Mouse (Mus musculus) liver, embryonic 16.5 days (tissue): ENCODE data around the gene Snx27. TPM values are rescaled to one million over a fixed set of nuclear protein-coding genes. Genes with fewer than 3 reads are reported as not detected.
A peak's percentile ranks its signal among the peaks of the same experiment; 100 is the strongest.

Source experiments
- ATAC-seq: fragments of 200-750 bp; cut with Nextera tagmentation; 2 replicates; pipeline ENCODE4 v1.8.0; 2017; ENCODE audit warnings: low read depth, mild to moderate bottlenecking, moderate number of reproducible peaks, moderate library complexity
- H3K27ac ChIP-seq: fragments of 300-500 bp; sonication (generic); 2 replicates; pipeline ENCODE4 v1.5.1; 2014; ENCODE audit warnings: mild to moderate bottlenecking, low read length
- H3K27me3 ChIP-seq: fragments of 300-500 bp; sonication (generic); 2 replicates; pipeline ENCODE4 v1.6.1; 2014; ENCODE audit warnings: low read depth, low read length, mixed read lengths; ENCODE audit not compliant: control insufficient read depth, insufficient read depth
- H3K36me3 ChIP-seq: fragments of 300-500 bp; sonication (generic); 2 replicates; pipeline ENCODE4 v1.6.1; 2014; ENCODE audit warnings: mild to moderate bottlenecking; ENCODE audit not compliant: control insufficient read depth, insufficient read depth
- H3K4me1 ChIP-seq: fragments of 300-500 bp; sonication (generic); 2 replicates; pipeline ENCODE4 v1.6.1; 2014; ENCODE audit warnings: low read depth, low read length, mixed read lengths; ENCODE audit not compliant: control insufficient read depth
- H3K4me2 ChIP-seq: fragments of 300-500 bp; sonication (generic); 2 replicates; pipeline ENCODE4 v1.6.1; 2014; ENCODE audit warnings: low read depth, low read length, mixed read lengths
- H3K4me3 ChIP-seq: fragments of 300-500 bp; sonication (generic); 2 replicates; pipeline ENCODE4 v1.5.1; 2014; ENCODE audit warnings: low read depth, mild to moderate bottlenecking, low read length
- H3K9ac ChIP-seq: fragments of 300-500 bp; sonication (generic); 2 replicates; pipeline ENCODE4 v1.6.1; 2014; ENCODE audit warnings: low read depth, low read length
- H3K9me3 ChIP-seq: fragments of 300-500 bp; sonication (generic); replicated peaks from 2 replicates; pipeline ENCODE4 v1.6.1; 2016; ENCODE audit warnings: low read length; ENCODE audit not compliant: control insufficient read depth
- WGBS: fragments of 180-500 bp; shearing (Covaris S2); extraction: QIAGEN DNeasy Blood & Tissue Kit; methylation state at CpG from one replicate; pipeline ENCODE4 v1.1.7; 2014; ENCODE audit not compliant: insufficient replicate concordance; 5-methylcytosine and 5-hydroxymethylcytosine counted together
- polyA plus RNA-seq: library from polyadenylated mRNA; unstranded; fragments of >200 nt; fragmentation: Nextera tagmentation; extraction: Ambion mirVana; gene quantifications from 2 replicates; pipeline ENCODE4 v1.2.1, GENCODE M21; 2015

Gene Snx27
- polyA plus RNA-seq, 1 experiment from 2014 or later: 12.3 TPM

GRCm38 (mm10) chr3:94485922-94486321 lies 96.6 kb downstream of the Snx27 start:
- WGBS: 63% methylated on average over 7 of the region's 7 CpGs
- no peak for ATAC-seq
- H3K27me3 ChIP-seq: peaks cover 3% of the 10 kb centered on the region; the same call in 1 of the 2 replicates
- no peaks in the 10 kb centered on the region for H3K4me1 ChIP-seq
- H3K27ac ChIP-seq: no peak overlapping the region
- H3K36me3 ChIP-seq: no peaks in the 10 kb centered on the region
- H3K4me3 ChIP-seq: no peak overlapping the region
- H3K4me2 ChIP-seq: no peak overlapping the region
- H3K9ac ChIP-seq: no peak overlapping the region
- H3K9me3 ChIP-seq: no peaks in the 10 kb centered on the region

GRCm38 (mm10) chr3:94483790-94484439 lies 98.6 kb downstream of the Snx27 start:
- Histone ChIP-seq H3K4me2 (no peak overlapping the region), H3K27ac (no peak overlapping the region), H3K27me3 (peaks cover 23% of the 10 kb centered on the region), H3K9me3 (no peaks in the 10 kb centered on the region), H3K36me3 (no peaks in the 10 kb centered on the region), H3K4me3 (no peak overlapping the region), H3K9ac (no peak overlapping the region), H3K4me1 (no peaks in the 10 kb centered on the region)
- 34% methylated on average over 20 of the region's 20 CpGs for WGBS
- no peak for ATAC-seq

GRCm38 (mm10) chr3:94482764-94483385 lies 99.6 kb downstream of the Snx27 start:
- Histone ChIP-seq H3K4me1 (no peaks in the 10 kb centered on the region; the same call in 1 of the 2 replicates), H3K27ac (no peak overlapping the region), H3K27me3 (peaks cover 30% of the 10 kb centered on the region), H3K9me3 (no peaks in the 10 kb centered on the region), H3K9ac (no peak overlapping the region), H3K4me3 (no peak overlapping the region), H3K36me3 (no peaks in the 10 kb centered on the region), H3K4me2 (no peak overlapping the region)
- 66% methylated on average over 17 of the region's 17 CpGs for WGBS
- no peak for ATAC-seq

GRCm38 (mm10) chr3:94481429-94481828 lies 101.1 kb downstream of the Snx27 start:
- H3K9ac ChIP-seq: no peak overlapping the region
- H3K4me1 ChIP-seq: no peaks in the 10 kb centered on the region; the same call in 1 of the 2 replicates
- no peak overlapping the region for H3K27ac ChIP-seq
- no peaks in the 10 kb centered on the region for H3K36me3 ChIP-seq
- no peaks in the 10 kb centered on the region for H3K9me3 ChIP-seq
- H3K4me2 ChIP-seq: no peak overlapping the region
- no peak for ATAC-seq
- peaks cover 30% of the 10 kb centered on the region for H3K27me3 ChIP-seq
- H3K4me3 ChIP-seq: no peak overlapping the region
- 46% methylated on average over 4 of the region's 4 CpGs for WGBS

GRCm38 (mm10) chr3:94480291-94480884 lies 102.1 kb downstream of the Snx27 start, which contains the start of gene Riiad1:
TSS of gene Riiad1 (minus strand) at chr3:94480341.
- no peak for ATAC-seq
- no peak within 1 kb of the TSS for H3K9ac ChIP-seq
- WGBS: 14% methylated on average over 16 of the region's 16 CpGs
- H3K4me2 ChIP-seq: no peak within 1 kb of the TSS
- no peak within 1 kb of the TSS for H3K27ac ChIP-seq
- no peak within 1 kb of the TSS for H3K4me3 ChIP-seq
- peaks cover 30% of the 10 kb centered on the region for H3K27me3 ChIP-seq
- no peaks in the 10 kb centered on the region; the same call in 1 of the 2 replicates for H3K4me1 ChIP-seq
- no peaks in the 10 kb centered on the region for H3K36me3 ChIP-seq
- no peaks in the 10 kb centered on the region for H3K9me3 ChIP-seq

GRCm38 (mm10) chr3:94479564-94479963 lies 103.0 kb downstream of the Snx27 start:
- ATAC-seq: no peak

GRCm38 (mm10) chr3:94478591-94479169 lies 103.8 kb downstream of the Snx27 start:
- Histone ChIP-seq H3K9ac (no peak overlapping the region), H3K36me3 (no peaks in the 10 kb centered on the region), H3K4me3 (no peak overlapping the region), H3K4me2 (no peak overlapping the region; the same call in 1 of the 2 replicates), H3K4me1 (no peaks in the 10 kb centered on the region; the same call in 1 of the 2 replicates), H3K27ac (no peak overlapping the region), H3K27me3 (peaks cover 30% of the 10 kb centered on the region), H3K9me3 (no peaks in the 10 kb centered on the region)
- no peak for ATAC-seq
- 15% methylated on average over 9 of the region's 9 CpGs for WGBS

More at GRCm38 (mm10) chr3:94479564-94479963, 103.0 kb downstream of the Snx27 start:
- 5% methylated on average over 11 of the region's 11 CpGs for WGBS
- H3K27me3 ChIP-seq: peaks cover 30% of the 10 kb centered on the region
- H3K9me3 ChIP-seq: no peaks in the 10 kb centered on the region
- no peaks in the 10 kb centered on the region for H3K36me3 ChIP-seq
- H3K27ac ChIP-seq: no peak overlapping the region
- no peaks in the 10 kb centered on the region; the same call in 1 of the 2 replicates for H3K4me1 ChIP-seq
- H3K4me3 ChIP-seq: no peak overlapping the region
- H3K9ac ChIP-seq: no peak overlapping the region
- H3K4me2 ChIP-seq: no peak overlapping the region

GRCm38 (mm10) chr3:94477981-94478422 lies 104.5 kb downstream of the Snx27 start, which contains the start of gene Celf3:
TSS of gene Celf3 (plus strand) at chr3:94478295.
- Histone ChIP-seq H3K4me3 (no peak within 1 kb of the TSS), H3K27ac (no peak within 1 kb of the TSS)

More at GRCm38 (mm10) chr3:94477981-94478422, 104.5 kb downstream of the Snx27 start, which contains the start of gene Celf3:
- H3K4me2 ChIP-seq: no peak within 1 kb of the TSS; the same call in 1 of the 2 replicates
- WGBS: 6% methylated on average over 14 of the region's 14 CpGs
- H3K36me3 ChIP-seq: no peaks in the 10 kb centered on the region
- peaks cover 30% of the 10 kb centered on the region for H3K27me3 ChIP-seq
- peak; percentile 60 for ATAC-seq
- H3K4me1 ChIP-seq: no peaks in the 10 kb centered on the region; the same call in 1 of the 2 replicates
- no peaks in the 10 kb centered on the region for H3K9me3 ChIP-seq
- H3K9ac ChIP-seq: no peak within 1 kb of the TSS
